Mouse (Mus musculus): ENCODE measurements around the gene Chm.
"Not testable (repeated sequence)": the region's sequence is repeated elsewhere in the genome, so short reads cannot be mapped to it uniquely, and the experiment has no call there.

The Chm gene

DNA sequence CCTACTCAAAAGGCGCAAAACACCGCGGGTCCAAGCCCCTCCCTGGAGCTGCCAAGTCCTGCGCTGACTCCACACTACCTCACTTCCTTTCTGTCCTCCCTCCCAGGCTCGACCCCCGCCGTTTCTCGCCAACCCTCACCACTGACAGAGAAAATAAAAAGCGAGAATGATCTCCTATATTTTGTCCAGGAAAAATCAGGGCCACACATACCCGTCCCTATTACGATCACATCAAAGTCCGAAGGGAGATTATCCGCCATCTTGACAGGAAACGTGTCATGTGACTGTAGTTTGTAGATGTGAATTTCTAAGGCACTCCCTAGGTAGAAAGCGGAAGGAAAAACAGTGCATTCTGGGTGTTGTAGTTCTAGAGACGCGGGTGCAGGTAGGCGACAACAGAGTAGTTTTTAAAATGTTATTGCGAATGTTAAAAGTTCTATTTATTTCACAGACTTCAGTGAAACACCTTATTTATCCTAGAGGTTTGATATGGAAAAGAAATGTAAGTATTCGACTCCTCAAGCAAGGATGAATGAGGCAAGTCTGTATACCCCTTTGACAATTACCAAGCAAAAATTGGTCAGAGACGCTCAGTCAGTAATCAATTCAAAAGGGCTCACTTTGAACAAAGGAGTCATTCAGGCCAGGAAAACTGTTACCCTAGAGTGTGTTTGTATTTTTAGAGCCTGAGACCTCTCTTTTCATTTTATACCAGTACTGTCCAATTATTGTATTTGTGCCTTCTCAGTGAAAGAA lies at the start of gene Chm:
Gene Chm (minus strand): TSS at position 288 of the 756 bp plus-strand sequence.
- DNase-seq (ENCODE audit: low spot score in 2 of 2) = peak; percentile 67 to 71

DNA sequence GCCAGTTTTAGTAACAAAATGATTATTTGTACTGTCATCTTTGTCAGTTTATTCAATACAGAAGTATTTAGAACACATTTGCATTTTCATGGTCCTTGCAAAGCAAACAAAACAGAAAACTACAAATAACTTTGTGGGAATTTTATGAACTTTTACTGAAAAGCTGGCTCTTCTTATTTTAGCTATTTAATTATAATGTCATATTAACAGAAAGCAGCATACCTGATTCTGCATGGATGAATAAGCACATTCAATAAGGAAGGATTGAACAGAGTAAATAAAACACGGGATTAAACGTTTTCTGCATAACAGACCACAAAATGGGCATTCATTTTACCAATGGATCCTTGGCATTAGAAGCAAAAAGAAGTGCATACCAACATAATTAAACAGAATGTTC lies 8.6 kb upstream of the Chm start:
- no peak for DNase-seq (ENCODE audit: low spot score in 2 of 2)

DNA sequence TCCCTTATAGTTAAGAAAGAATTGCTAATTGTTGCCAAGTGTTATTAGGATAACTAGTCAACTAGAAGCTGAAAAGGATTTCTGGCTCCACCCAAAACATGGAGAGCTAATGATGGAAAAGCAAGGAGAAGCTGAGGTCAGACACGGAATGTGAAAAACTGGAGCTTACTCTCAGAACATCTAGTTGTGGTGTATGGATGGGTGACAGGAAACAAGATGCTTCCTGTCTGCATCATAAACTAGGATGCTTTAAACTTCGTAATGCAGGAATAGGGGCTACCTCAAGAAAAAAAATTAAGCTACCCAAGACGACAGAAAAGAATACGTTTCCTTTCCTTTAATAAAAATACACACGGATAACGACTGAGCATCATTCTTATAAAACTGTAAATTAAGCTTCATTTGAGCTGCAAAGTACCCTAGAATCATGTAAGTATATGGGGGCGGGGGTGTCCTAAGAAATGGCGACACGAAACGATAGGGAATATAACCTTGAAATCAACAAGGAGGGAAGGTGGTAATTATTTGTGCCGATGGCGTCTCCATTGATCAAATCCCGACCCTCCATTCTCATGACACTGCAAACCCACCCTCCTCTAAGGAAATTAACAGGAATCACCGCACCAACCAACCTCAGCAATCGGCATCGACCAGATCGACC lies 618 bp downstream of the Chm start:
- DNase-seq (ENCODE audit: low spot score in 2 of 2) = no peak

DNA sequence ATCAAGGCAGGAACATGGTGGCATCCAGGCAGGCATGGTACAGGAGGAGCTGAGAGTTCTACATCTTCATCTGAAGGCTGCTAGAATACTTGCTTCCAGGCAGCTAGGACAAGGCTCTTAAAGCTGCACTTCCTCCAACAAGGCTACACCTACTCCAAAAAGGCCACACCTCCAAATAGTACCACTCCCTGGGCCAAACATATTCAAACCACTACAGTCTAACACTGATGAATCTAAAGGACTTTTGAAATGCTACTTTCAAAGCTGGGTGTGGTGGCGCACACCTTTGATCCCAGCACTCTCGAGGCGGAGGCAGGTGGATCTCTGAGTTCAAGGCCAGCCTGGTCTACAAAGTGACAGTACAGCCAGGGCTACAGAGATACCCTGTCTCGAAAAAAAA lies 4.5 kb downstream of the Chm start:
- DNase-seq (ENCODE audit: low spot score in 2 of 2) = not testable (repeated sequence)

DNA sequence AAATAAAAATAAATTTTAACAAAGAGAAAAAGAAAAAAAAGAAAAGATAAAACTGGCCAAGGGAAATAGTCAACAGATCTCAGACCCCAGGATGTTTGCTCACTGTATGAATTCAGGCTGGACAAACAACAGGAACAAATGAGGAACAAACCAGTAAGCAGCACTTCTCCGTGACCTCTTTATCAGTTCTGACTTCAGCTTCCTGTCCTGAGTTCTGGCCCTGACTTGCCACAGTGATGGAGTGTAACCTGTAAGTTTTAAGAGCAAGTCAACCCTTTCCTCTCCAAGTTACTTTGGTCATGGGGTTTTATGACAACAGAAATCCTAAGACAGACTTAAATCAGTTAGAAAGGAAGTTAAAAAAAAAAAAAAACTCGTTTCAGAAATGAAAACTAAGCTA lies 12.6 kb downstream of the Chm start:
- no peak for DNase-seq (ENCODE audit: low spot score in 2 of 2)

DNA sequence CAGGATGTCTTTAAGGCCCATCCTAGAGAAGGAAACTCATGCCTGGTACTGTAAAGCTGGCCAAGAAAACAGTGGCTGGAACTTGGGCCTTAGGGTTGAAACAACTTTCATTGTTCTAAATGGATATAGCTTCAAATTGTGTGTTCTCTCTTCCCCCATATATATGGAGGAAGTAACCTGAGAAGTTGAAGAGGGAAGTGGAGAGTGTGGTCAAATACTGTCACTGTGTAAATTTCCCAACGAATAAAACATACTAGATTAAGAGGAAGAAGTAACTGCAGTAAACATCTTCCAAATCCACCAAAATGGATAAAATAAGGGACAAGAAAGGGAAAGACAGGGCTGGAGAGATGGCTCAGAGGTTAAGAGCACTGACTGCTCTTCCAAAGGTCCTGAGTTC lies 13.0 kb downstream of the Chm start:
- DNase-seq (ENCODE audit: low spot score in 2 of 2) = no peak

DNA sequence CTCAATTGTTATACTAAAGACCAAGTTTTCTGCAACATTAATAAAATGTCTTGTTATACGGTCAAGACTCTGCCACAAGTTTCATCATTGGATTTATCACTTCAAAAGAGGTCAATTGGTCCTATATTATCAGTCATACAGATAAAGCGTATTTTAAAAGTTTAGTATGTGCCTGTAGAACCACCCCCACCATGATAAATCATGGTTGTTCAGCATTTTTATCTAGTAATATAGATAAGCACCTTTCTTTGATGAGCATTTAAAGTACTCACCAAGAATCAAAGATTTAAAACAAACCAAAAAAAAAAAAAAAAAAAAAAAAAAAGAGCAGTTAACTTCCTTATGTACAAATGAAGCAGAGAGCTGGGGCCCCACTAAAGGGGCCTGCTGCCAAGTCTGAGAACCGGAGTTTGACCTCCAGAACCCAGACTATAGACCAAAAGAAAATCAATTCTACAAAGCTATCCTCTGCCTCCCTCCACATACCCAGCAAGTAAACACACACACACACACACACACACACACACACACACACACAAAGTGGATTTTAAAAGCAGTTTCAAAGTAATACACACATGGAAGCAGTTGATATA lies 25.0 kb downstream of the Chm start:
- DNase-seq (ENCODE audit: low spot score in 2 of 2) = no peak

DNA sequence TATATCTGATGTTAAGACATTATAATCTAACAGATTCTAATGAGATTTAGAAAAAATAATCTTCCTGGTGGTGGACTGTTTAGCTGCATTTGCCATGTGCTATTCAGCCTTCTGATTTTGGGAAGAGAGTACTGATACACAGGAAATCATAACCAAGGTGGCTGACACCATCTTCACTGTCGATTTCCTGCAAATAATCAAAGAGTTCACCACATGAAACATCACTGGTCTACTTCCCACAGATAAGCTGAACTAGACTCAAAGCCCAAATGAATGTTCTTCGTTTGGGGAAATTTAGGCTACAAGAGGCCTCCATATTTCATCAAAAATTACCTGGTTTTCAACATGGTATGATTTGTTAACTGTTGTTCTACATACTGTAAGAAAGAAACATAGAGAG lies 101.1 kb downstream of the Chm start:
- DNase-seq (ENCODE audit: low spot score in 2 of 2) = no peak

DNA sequence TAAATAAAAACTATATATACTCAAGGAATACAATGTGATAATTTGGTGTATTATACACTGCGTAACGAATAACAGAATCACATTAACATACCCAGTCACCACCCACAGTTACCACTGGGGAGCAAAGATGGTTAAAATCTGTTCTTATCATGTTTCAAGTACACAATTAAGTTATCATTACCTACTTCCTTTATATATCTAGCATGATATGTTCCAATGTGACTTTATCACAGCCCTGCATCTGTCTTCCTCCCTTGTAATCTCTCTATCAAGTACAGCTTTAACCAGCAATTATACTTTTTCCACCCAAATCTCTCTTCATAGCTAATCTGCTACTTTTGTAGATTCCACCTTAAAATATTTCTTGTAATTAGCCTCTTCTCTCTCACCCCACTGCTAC lies 109.3 kb downstream of the Chm start:
- no peak for DNase-seq (ENCODE audit: low spot score in 2 of 2)

DNA sequence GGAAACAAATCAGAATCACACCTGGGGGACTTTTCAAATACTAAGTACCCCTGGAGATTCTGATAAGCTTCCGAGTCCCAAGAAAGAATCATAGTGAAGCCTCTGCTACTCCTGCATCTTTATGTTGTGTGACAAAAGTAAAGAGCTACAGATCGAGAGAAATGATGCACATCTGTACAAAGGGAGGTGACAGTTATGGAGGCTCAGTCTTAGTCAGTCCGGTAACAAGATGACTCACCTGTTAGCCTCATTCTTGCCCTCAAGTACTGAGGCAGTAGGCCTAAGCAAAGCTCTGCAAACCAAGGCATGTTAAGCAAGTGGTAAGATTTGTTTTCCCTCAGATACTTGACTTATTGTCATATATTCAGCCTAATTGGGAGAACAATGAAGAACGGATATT lies 110.5 kb downstream of the Chm start:
- no peak for DNase-seq (ENCODE audit: low spot score in 2 of 2)

DNA sequence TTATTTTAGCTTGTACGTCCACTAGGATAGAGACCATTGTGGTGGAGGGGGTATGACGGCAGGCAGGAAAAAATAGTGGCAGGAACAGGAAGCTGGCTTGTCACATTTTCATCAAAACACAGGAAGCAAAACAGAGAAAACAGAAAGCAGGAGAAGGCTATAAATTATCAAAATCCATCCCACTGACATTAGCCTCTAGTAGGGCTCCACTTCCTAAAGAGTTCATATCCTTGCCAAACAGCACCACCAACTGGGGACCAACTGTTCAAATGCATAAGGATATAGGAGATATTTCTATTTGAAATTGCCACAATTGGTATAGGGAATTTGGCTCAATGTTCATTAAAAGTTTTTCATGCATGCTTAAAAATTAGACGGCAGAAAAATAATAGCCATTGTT lies 181.7 kb downstream of the Chm start:
- DNase-seq (ENCODE audit: low spot score in 2 of 2) = no peak

DNA sequence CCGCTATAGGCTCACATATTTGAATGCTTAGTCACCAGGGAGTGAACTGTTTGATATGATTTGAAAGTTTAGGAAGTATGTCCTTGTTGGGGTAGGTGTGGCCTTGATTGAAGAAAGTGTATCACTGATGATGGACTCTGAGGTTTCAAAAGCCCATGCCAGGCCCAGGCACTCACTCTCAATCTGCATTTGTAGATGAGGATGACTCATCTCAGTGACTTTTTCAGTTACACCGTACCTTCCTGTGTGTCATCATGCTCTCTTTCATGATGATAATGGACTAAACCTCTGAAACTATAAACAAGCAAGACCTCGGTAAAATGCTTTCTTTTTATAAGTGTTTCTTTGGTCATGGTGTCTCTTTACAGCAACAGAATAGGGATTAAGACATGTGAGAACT lies 183.1 kb downstream of the Chm start:
- DNase-seq (ENCODE audit: low spot score in 2 of 2) = no peak

All from heart, adult 9 months (tissue).